Mouse (Mus musculus): Measurements from ENCODE around the gene Spsb1. TPM values are rescaled to one million over a fixed set of nuclear protein-coding genes. Genes with fewer than 3 reads are reported as not detected.

Gene Spsb1
- total RNA-seq, 2 experiments from 2014 or later: 17.1 to 19.0 TPM

DNA sequence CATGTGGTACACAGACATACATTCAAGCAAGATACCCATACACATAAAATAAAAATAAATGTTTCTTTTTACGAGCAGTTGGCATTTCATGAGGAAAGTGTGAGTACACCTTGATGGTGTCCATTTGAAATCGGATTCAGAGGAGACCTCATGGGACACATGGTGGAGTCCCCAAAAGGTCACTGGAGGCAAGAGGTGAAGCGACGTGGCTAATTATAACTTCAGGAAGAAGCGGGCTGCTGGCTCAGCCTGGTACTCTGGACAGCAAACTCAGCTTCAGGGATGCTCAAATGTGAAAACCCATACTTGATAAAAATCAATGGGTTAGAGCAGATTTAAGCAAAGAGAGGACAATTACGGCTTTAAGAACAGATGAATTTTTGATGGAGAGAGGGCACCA, 33.5 kb upstream of the Spsb1 start:
- DNase-seq (ENCODE audit: low spot score in 2 of 2): no peak
- intact Hi-C loops (cut with DNase I): no loop called here

DNA sequence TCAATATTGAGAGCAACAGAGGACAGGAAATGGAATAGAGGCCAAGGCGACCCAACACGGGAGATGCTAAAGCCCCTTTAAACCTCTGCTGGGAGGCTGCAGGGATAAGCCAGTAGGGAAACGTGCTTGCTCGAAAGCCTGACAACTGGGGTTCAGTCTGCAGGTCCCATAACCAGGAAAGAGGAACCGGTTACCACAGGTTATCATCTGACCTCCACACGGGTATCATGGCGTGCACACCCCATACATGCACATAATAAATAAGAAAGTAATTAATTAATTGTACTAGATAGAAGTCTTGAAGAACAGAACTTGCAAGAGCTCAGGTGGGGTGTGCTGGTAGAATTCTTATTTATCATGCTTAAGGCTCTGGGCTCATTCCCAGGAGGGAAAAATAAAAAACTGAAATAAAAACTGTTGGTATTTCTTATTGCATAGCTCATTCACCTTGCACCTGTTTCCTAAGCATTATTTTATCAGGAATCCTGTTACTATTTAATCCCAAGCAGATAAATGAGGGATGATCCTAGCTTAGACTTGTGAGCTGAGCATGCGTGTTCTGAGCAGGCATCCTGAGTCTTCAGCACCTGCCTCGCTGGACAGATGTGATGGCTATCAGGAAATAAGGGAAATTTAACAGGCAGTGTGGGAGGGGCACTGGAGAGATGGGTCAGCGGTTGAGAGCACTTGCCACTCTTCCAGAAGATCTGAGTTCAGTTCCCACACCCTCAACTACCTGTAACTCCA, 32.0 kb upstream of the Spsb1 start:
- intact Hi-C loops (cut with DNase I): no loop called here
- no peak for DNase-seq (ENCODE audit: low spot score in 2 of 2)

DNA sequence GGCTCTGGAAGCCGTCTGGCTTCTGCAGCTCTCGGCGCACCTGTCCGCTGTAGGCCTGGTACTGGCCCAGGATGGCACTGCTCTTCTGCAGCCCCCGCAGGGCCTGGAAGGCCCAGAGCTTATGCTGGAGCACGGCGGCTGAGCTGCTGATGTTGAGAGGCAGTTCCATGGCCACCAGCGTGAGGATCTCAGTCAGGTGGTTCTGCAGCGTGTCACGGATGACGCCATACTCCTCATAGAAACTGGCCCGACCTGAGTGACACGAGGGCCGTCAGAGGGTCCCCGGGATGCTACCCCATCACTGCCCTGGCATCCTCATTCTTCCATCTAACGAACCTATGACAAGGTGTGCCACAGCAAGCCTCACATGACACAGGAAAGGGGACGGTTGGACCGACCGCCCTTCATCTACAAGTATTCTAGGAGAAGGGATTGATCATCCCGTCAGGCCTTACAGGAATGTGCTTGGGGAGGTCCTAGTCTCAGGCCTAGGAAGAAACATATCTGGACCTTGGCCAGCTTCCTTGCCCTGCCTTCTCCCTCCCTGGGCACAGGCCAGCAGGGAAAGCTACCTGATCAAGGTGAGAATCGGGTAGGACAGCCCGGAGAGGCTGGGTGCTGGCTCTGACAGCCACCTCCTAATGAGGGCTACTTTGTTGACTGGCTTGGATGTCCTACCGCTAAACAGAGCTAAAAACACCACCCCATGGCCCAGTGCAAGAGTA, 29.2 kb upstream of the Spsb1 start:
- intact Hi-C loops (cut with DNase I): no loop called here
- no peak for DNase-seq (ENCODE audit: low spot score in 2 of 2)

DNA sequence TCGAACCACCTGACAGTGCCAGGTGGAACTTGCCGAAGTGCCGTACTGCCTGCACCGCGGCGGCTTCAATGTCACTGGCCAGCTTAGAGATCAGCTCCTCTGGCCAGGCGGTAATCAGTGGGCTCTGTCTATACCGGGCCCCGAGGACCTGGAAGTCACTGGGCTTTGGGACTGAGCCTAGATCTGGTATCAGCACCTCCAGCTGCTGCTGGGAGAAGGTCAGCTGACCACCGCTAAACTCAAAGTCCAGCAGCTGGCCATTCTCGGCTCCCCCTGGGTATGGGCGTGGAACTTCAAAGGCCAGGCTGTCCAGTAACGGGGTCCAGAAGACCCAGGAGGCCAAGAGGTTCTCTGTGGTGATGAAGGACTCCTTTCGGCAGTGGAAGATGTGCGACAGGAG, 27.3 kb upstream of the Spsb1 start:
- no peak for DNase-seq (ENCODE audit: low spot score in 2 of 2)
- intact Hi-C loops (cut with DNase I): no loop called here

DNA sequence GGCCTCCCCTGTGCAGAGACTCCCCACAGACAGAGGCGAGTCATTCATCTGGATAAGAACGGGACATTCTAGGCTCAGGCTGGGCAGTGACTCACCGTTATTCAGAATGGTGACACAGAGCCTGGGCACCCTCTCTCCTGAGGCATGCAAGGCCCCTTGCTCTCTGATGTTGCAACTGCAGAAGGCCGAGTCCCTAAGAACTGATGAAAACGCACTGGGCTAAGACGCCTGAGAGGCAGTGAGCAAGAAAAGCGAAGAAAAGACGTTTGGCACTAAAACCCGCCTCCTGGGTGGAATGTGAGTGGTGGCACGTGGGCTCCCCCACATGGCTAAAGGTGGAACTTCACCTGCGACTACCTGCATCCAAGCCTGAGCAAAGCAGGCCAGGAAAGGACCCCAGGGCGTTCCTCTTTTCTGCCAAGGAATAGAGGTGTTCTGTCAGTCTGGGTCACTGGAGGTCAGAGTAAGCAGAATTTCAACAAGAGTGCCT, 25.0 kb upstream of the Spsb1 start:
- DNase-seq (ENCODE audit: low spot score in 2 of 2): peak; percentile 80 to 87
- intact Hi-C loops (cut with DNase I): no loop called here

DNA sequence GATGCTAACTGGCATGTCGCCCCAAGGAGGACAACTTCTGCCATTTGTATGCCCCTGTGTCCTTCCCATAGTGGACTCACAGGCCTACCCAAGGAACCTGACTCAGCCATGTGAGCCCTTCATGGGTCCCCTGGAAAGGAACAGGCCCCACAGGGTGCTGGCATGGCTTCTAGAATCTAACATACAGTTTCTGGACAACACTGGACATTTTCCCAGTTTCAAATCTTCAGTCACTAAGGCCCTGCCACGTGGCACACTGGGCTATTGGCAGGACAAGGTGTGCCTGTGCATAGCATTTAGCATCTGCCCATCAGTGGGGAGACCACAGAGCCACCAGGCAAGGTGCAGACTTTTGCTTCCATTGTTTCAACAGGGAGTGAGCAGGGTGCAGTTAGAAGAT, 24.0 kb upstream of the Spsb1 start:
- intact Hi-C loops (cut with DNase I): no loop called here
- no peak for DNase-seq (ENCODE audit: low spot score in 2 of 2)

DNA sequence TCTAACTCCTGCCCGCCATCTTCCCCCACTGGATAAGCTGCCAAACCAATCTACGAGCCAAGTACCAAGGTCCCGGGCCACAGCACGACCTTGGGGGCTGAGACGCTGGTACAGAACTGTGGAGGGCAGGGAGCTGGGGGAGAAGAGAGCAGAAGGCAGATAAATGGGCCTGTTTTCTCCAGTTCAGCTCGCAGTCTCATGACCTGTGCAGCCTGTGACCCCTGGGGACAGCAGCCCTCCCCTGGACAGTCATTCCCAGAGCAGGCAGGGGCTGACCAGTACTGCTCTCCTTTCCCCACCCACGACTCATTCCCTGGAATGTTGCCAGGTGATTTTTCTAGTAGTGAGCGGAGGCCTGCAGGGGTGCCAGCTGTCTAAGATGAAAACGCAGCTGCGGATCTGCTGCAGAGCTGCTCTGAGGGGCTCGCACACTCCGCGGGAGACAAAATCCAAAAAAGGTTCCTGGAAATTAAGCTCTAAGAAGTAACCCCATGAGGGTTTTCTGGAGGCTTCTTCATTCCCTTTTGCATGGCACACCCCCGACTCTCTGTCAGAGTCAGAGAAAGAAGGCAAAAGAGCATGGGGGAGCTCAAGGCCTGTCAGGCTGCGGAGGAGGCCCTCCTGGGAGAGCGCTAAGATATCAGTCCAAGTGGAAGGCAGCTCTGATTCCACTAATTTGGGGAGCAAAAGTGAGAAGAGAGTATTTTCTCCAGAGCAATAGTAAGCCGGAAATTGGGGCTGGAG, 23.1 kb upstream of the Spsb1 start:
- no peak for DNase-seq (ENCODE audit: low spot score in 2 of 2)
- intact Hi-C loops (cut with DNase I): no loop called here

DNA sequence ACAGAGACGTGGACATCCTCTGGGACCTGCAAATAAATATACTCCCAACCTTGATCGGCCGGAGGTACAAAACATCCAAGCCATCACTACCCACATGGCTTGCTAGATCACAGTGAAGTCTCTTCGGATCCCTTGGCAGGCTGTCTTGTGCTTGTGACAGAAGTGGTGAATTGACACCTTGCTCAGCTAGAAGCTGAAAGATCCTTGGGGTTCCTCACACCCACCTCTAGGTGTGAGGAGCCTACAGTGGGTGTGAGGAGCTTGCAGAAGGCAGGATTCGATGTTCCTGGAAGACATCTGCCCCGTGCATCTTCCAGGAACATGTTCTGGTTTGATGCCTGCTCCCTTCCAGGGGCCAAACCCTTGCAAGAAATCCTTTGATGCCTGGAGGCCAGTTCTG, 22.3 kb upstream of the Spsb1 start:
- DNase-seq (ENCODE audit: low spot score in 2 of 2): peak in 1 of 2 experiments; percentile 44
- intact Hi-C loops (cut with DNase I): no loop called here

DNA sequence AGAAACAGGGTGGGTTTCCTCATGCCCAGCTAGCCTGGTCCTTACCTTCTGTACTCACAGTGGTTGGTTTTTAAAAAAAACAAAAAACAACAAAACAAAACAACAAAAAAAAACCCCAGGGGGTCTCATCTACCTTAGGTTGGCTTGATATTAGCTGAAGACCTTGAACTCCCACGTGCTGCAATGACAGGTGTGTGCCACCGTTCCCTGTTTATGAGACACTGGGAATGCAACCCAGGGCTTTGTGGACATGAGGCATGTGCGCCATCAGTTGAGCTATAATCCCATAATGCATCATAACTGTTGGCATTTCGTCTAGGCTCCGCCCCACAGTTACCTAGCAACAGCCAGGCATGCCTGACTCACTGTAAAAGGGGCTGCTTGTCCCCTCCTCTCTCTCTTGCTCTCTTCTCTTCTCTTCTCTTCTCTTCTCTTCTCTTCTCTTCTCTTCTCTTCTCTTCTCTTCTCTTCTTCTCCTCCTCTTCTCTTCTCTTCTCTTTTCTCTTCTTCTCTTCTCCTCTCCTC, 20.9 kb upstream of the Spsb1 start:
- no peak for DNase-seq (ENCODE audit: low spot score in 2 of 2)
- intact Hi-C loops (cut with DNase I): no loop called here

DNA sequence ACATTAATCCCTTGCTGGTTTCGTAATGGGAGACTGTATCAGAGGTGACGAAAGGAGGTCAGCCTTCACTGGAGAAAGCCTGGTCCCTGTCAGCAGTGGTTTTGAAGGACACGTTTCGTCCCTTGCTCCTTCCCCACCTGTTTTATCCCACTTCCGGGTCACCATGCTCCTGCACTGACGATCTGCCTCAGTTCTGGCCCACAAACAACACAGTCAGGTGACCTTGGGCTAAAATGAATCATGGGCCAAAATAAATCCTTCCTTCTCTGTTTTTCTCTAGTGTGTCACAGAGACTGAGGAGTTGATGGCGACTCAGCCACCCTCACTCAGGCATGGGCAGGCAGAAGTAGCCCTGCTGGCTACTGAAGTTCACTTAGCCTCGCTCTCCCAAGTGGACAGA, 20.4 kb upstream of the Spsb1 start:
- DNase-seq (ENCODE audit: low spot score in 2 of 2): no peak
- intact Hi-C loops (cut with DNase I): no loop called here

DNA sequence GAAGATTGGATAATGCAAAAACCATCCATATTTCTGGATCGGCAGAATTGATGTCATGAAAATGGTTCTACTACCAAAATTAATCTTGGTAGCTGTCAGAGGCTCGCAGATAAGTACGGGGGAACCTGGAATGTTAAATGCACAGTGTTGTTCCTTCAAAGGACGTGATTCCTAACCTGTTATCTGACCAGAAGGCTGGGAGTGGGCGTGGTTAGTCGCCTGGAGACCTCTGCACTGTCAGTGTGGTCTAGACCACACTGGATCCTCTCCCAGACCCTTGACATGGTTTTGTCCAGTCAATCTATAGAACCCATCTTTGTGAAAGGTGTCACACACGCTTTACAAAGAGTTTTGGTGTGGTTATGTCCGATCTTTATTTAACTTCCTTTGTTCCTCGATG, 16.6 kb upstream of the Spsb1 start:
- DNase-seq (ENCODE audit: low spot score in 2 of 2): no peak
- intact Hi-C loops (cut with DNase I): no loop called here

DNA sequence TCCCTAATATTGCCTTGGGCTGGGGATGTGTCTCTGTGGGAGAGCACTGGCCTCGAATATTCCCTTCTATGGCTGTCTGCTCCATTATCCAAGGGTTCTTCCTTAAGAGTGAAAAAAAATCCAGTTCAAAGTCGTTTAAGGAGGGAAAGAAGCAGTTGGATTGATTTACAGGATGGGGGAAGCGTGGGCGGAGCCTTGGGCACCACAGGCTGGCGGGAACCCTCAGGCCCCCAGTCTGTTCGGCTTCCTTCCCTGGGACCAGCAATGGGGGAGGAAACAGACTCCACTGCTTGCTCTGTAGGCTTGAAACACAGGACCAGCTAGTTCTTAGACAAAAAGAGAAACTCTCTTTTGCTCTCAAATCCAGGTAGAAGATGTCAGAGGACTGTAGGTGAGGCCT, 13.7 kb upstream of the Spsb1 start:
- intact Hi-C loops (cut with DNase I): no loop called here
- no peak for DNase-seq (ENCODE audit: low spot score in 2 of 2)

DNA sequence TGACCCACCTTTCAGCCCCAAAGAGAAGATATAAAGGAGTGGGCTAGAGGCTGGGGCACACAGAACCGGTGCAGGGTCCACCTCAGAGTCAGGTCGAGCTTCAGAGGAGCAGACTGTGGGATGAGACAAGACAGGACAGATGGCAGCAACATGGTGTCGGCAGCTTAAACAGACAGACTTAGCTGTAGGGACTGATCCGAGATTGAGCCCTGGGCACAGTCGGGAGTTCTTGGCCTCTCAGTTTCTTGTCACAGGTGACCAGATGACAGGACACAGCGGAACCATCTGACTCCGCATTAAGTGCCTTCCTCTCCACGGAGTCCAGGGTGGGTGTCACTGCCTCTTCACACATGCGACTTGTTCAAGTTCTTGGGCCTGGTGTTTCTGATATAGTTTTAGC, 12.1 kb upstream of the Spsb1 start:
- intact Hi-C loops (cut with DNase I): no loop called here

DNA sequence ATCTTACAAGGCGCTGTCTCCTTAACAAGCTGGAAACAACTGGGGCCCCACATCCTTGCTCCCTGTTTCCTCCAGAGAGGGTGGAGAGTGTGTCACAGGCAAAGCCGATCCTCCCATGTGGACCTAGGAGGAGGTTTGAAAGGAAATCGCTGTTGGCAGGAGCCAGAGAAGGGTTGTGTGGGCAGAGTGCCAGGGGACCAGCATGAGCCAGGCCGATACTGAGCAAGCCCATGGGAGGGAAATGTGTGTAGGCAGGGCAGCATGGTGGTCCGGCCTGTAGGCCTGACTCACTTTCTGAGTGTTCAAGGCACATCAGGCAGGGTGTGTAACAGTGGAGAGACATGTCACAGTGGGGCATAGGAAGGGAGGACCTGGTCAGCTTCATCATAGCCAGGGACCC, 11.4 kb upstream of the Spsb1 start:
- no peak for DNase-seq (ENCODE audit: low spot score in 2 of 2)
- intact Hi-C loops (cut with DNase I): no loop called here

More for the DNA sequence above, 12.1 kb upstream of the Spsb1 start:
- DNase-seq (ENCODE audit: low spot score in 2 of 2): no peak

DNA sequence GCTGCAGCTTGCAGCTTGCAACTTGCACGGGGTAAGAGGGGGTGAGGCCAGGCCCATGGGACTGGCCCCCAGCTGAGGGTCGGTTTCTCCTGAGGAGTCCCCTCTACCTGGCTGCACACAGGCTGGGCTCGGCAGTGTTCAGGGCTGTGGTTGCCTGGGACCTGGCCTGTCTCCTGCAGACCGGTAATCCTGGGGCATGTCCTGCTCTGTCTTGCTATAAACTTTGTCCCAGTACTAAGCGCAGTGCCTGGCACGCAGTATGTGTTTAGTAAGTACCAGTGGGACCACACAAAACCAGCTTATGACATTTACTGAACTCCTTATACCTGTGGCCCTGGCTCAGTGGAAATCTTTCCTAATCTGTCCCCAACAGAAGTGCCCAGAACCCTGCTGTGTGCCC, 10.8 kb upstream of the Spsb1 start:
- DNase-seq (ENCODE audit: low spot score in 2 of 2): no peak
- intact Hi-C loops (cut with DNase I): no loop called here

DNA sequence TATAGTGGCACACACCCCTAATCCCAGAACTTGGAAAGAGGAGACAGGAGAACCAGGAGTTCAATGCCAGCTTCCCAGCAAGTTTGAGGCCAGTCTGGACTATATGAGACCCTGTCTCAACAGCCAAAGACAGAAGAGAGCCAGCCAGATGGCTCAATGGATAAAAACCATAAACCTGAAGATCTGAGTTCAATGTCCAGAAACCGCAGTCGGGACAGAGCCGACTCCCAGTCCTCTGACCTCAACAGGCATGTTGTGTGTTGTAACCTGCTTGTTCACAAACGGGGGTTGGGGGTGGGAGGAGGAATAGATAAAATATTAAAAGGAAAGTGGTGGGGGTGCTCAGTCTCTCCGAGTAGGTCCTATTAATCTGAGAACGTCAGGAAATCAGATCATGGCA, 10.4 kb upstream of the Spsb1 start:
- no peak for DNase-seq (ENCODE audit: low spot score in 2 of 2)
- intact Hi-C loops (cut with DNase I): no loop called here

DNA sequence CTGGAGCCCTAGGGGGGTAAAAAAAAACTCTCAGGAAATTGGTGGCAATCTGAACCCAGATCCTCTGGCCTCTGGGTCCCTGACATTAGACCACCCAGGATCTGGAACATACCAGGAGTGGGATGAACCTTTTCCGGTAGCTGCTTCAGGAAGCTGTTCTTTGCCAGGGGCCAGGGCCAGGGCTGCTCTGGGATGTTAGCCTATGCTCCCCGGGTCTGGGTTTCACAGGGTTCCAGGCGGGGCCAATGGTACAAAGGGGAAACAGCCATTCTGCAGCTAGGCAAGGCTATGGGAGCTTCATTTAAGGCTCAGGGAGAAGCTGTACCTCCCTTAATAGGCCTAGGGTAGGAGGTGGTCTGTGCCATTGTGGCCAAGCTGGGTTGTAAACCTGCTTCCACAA, 9.9 kb upstream of the Spsb1 start:
- no peak for DNase-seq (ENCODE audit: low spot score in 2 of 2)
- intact Hi-C loops (cut with DNase I): no loop called here

DNA sequence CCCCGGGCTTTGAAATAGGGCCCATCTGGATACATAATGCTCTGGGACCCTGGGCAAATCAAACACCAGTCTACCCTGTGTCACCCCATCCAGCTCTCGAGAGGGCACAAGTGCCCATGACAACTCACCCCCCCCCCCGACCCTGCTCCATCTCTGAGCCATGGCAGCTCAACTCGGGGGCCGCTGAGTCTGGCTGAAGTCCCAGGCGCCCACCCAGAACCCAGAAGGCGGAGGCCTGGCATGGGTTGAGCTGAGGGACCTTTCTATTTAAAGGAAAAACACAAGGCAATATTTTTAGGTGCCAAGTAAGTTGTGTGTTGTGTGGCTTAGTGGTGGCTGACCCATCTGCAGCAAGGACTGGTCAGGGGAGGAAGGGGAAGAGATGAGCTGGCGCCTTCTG, 9.4 kb upstream of the Spsb1 start:
- DNase-seq (ENCODE audit: low spot score in 2 of 2): no peak
- intact Hi-C loops (cut with DNase I): no loop called here

DNA sequence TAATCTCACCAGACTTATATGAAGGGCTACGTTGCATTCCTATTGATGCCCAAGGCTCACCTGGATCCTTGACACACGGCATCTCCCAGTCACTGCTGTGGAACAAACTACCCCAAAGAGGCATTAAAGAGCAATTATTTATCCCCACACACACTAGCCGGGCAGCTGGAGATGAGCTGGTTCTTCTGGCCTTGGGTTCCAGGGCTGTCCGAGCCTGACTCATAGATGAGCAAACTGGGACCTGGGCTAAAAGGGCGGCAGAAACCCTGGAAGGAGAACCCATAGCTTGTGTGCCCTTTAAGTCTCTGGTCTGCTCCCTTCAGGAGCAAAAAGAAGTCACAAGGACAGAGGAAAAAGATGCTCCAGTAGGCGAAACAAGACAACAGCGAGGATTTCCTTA, 5.5 kb upstream of the Spsb1 start:
- intact Hi-C loops (cut with DNase I): no loop called here
- no peak for DNase-seq (ENCODE audit: low spot score in 2 of 2)

DNA sequence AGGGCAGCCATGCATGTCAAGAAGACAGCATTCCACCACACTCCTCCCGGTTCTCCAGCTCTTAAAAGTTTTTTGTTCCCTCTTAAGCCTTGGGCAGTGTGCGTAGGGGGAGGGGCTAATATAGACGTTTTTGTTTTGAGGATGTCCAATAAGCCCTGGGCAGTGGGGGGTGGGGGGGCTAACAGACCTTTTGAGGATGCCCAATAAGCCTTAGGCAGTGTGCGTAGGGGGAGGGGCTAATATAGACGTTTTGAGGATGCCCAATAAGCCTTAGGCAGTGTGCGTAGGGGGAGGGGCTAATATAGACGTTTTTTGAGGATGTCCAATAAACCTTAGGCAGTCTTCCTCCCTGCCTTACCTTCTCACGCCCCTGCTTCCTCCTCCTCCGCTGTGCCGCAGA, 5.0 kb upstream of the Spsb1 start:
- intact Hi-C loops (cut with DNase I): loop anchor here (5.0 kb wide), 1 partner anchor 208 kb away; no protein-coding TSS in a partner anchor
- DNase-seq (ENCODE audit: low spot score in 2 of 2): no peak

Data from left cerebral cortex, postnatal 36 days (tissue).